Mouse (Mus musculus) liver, embryonic 12.5 days (tissue): Measurements from ENCODE around the gene Inip. TPM values are rescaled to one million over a fixed set of nuclear protein-coding genes. Genes with fewer than 3 reads are reported as not detected.

Experiments used
- ATAC-seq: fragments of 200-750 bp; cut with Nextera tagmentation; 2 replicates; pipeline ENCODE4 v1.8.0; 2017; ENCODE audit warnings: moderate number of reproducible peaks, mild to moderate bottlenecking, moderate library complexity
- H3K27ac ChIP-seq: fragments of 300-500 bp; sonication (generic); 2 replicates; pipeline ENCODE4 v1.5.1; 2016; ENCODE audit warnings: mild to moderate bottlenecking
- H3K27me3 ChIP-seq: fragments of 300-500 bp; sonication (generic); replicated peaks from 2 replicates; pipeline ENCODE4 v1.6.1; 2016; ENCODE audit warnings: mild to moderate bottlenecking, moderate library complexity
- H3K36me3 ChIP-seq: fragments of 300-500 bp; sonication (generic); 2 replicates; pipeline ENCODE4 v1.6.1; 2016; ENCODE audit warnings: mild to moderate bottlenecking, moderate library complexity
- H3K4me1 ChIP-seq: fragments of 300-500 bp; sonication (generic); 2 replicates; pipeline ENCODE4 v1.6.1; 2016
- H3K4me2 ChIP-seq: fragments of 300-500 bp; sonication (generic); 2 replicates; pipeline ENCODE4 v1.6.1; 2016; ENCODE audit warnings: mild to moderate bottlenecking, moderate library complexity
- H3K4me3 ChIP-seq: fragments of 300-500 bp; sonication (generic); 2 replicates; pipeline ENCODE4 v1.5.1; 2016; ENCODE audit warnings: mild to moderate bottlenecking, moderate library complexity
- H3K9ac ChIP-seq: fragments of 300-500 bp; sonication (generic); 2 replicates; pipeline ENCODE4 v1.6.1; 2016; ENCODE audit warnings: mild to moderate bottlenecking, moderate library complexity
- H3K9me3 ChIP-seq: fragments of 300-500 bp; sonication (generic); replicated peaks from 2 replicates; pipeline ENCODE4 v1.6.1; 2016; ENCODE audit warnings: mild to moderate bottlenecking, moderate library complexity
- WGBS: fragments of 180-500 bp; shearing (Covaris S2); methylation state at CpG from one replicate; pipeline ENCODE4 v1.1.7; 2016; ENCODE audit not compliant: insufficient replicate concordance; 5-methylcytosine and 5-hydroxymethylcytosine counted together
- polyA plus RNA-seq: library from polyadenylated mRNA; unstranded; fragments of >200 nt; fragmentation: Nextera tagmentation; extraction: Ambion mirVana; gene quantifications from 2 replicates; pipeline ENCODE4 v1.2.1, GENCODE M21; 2016

Gene Inip
- polyA plus RNA-seq, 1 experiment from 2014 or later: 35.8 TPM

GRCm38 (mm10) chr4:59764950-59765349 is 36.4 kb downstream of the Inip start:
- Histone ChIP-seq H3K27ac (no peak overlapping the region), H3K4me2 (no peak overlapping the region), H3K4me1 (peaks cover 11% of the 10 kb centered on the region), H3K9me3 (no peaks in the 10 kb centered on the region), H3K9ac (no peak overlapping the region), H3K36me3 (peaks cover 14% of the 10 kb centered on the region), H3K4me3 (no peak overlapping the region), H3K27me3 (no peaks in the 10 kb centered on the region)
- ATAC-seq: no peak
- WGBS: 60% methylated on average over 7 of the region's 7 CpGs

GRCm38 (mm10) chr4:59761365-59761729 is 40.0 kb downstream of the Inip start:
- H3K9ac ChIP-seq: no peak overlapping the region
- ATAC-seq: no peak
- H3K4me2 ChIP-seq: no peak overlapping the region
- H3K4me3 ChIP-seq: no peak overlapping the region
- no peaks in the 10 kb centered on the region for H3K27me3 ChIP-seq
- no peak overlapping the region for H3K27ac ChIP-seq
- H3K4me1 ChIP-seq: no peaks in the 10 kb centered on the region
- 59% methylated on average over 4 of the region's 4 CpGs for WGBS
- H3K36me3 ChIP-seq: no peaks in the 10 kb centered on the region
- H3K9me3 ChIP-seq: no peaks in the 10 kb centered on the region

DNA sequence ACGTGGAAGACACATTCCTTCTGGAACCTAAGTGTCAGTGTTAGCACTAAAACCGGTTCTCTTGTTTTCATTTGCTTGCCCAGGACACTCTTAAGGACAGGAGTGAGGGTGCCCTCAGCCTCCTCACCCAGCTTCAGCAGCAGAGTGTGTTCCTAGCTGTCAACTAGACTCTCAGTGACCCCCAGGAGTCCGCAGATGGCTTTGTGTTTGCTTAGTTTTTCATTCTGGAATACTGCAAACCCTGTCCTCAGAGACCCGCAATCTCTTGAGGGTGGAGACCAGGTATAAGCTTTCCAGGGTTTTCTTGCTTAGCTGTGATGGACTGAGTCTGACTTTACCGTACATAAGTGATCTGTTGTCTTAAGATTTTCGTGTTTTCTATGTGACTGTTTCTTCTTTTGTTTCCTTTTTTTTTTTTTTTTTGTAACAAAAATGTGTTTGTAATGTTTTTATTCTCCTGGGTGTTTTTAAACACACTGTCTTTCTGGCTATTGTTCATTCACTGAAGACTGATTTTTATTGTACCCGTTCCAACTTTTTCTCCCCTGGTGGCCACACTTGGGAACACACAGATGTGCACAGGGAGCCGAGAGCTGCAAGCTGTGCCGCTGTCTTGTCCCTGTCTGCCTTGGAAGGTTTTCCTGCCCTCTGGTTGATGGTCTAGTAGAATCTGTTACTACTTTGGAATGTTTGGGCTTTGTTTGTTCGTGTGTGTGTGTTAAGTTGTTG is 40.6 kb downstream of the Inip start:
- H3K27ac ChIP-seq: no peak overlapping the region
- no peaks in the 10 kb centered on the region for H3K27me3 ChIP-seq
- H3K4me1 ChIP-seq: no peaks in the 10 kb centered on the region
- H3K9me3 ChIP-seq: no peaks in the 10 kb centered on the region
- 63% methylated on average over 10 of the region's 10 CpGs for WGBS
- ATAC-seq: no peak
- no peaks in the 10 kb centered on the region for H3K36me3 ChIP-seq
- H3K4me2 ChIP-seq: no peak overlapping the region
- no peak overlapping the region for H3K4me3 ChIP-seq
- H3K9ac ChIP-seq: no peak overlapping the region

GRCm38 (mm10) chr4:59760016-59760415 is 41.4 kb downstream of the Inip start:
- ATAC-seq: no peak
- no peaks in the 10 kb centered on the region for H3K4me1 ChIP-seq
- no peaks in the 10 kb centered on the region for H3K27me3 ChIP-seq
- 60% methylated on average over 4 of the region's 4 CpGs for WGBS
- no peaks in the 10 kb centered on the region for H3K9me3 ChIP-seq
- no peak overlapping the region for H3K27ac ChIP-seq
- H3K36me3 ChIP-seq: no peaks in the 10 kb centered on the region
- no peak overlapping the region for H3K4me2 ChIP-seq
- H3K9ac ChIP-seq: no peak overlapping the region
- H3K4me3 ChIP-seq: no peak overlapping the region

GRCm38 (mm10) chr4:59757452-59758435 is 43.6 kb downstream of the Inip start:
- no peak for ATAC-seq
- H3K4me3 ChIP-seq: no peak overlapping the region
- H3K4me2 ChIP-seq: no peak overlapping the region
- no peaks in the 10 kb centered on the region for H3K4me1 ChIP-seq
- H3K9me3 ChIP-seq: no peaks in the 10 kb centered on the region
- no peak overlapping the region for H3K9ac ChIP-seq
- H3K36me3 ChIP-seq: 0 out of 2 replicates have a peak, but pooled peaks cover 2% of the 10 kb centered on the region
- no peaks in the 10 kb centered on the region for H3K27me3 ChIP-seq
- WGBS: 67% methylated on average over 12 of the region's 12 CpGs
- no peak overlapping the region for H3K27ac ChIP-seq

DNA sequence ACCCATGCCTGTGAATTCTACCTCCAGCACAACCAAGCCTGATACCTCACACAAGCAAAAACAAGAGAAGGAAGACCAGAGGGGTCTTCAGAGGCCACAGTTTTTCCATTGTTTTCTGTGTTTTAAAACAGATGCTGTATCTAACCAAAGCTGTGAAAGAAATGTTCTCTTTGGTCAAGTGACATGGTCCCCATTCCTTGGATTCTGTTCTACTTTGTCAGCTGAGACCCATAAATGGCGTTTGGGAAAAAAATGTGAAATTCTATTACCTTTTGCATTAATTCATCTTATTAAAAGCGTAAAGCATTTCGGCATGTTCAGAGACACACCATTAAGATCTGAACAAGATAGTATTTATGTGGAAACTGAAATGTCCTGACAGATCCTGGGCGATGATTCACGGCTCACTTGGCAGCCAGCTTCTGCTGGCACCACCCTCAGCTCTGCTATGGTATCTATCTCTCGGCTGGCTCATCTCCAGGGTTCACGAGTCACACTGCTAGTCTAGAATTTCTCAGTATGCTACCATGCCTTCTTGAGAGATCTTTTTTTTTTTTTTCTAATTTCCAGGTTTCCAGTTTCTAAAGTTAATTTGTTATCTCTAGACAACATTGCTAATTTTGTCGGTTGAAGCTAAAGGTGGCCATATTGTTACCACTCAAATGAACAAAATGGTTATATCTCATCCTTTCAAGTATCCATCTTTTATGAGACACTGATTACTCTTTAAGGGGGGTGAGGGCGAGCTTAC is 44.9 kb downstream of the Inip start:
- no peak overlapping the region for H3K4me2 ChIP-seq
- H3K9ac ChIP-seq: no peak overlapping the region
- ATAC-seq: no peak
- H3K4me3 ChIP-seq: no peak overlapping the region
- H3K27ac ChIP-seq: no peak overlapping the region
- no peaks in the 10 kb centered on the region for H3K27me3 ChIP-seq
- WGBS: 72% methylated on average over 9 of the region's 9 CpGs
- H3K9me3 ChIP-seq: no peaks in the 10 kb centered on the region
- H3K4me1 ChIP-seq: no peaks in the 10 kb centered on the region
- 0 out of 2 replicates have a peak, but pooled peaks cover 7% of the 10 kb centered on the region for H3K36me3 ChIP-seq

DNA sequence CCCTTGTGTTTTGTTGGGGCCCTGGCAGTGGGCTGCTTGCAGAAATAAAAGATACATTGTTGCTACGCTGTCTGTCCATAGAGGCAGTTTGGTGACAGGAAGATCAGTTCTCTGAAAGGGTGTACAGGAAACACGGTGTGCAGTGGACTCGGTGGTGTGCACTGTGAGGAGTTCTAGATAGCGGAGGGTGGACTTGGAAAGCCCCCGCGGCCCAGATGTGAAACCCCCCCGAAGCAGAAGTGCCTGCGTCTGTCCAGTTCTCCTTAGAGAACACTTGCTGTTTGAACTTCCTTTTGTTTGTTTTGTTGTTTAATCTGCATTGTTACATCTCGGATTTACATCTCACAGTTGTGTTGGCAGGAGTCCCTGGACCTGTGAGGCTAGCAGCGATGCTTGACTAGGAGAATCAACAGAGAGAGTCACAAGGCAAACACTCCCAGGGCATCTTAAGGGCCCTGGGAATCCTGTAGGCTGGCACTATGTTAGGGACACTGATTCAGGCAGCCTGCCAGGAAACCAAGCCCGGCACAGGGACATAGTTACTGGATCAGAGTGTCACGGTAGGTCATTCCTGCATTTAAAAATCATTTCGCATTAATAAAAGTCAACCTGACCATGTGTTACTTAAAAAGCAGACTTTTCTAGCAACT is 47.8 kb downstream of the Inip start:
- Histone ChIP-seq H3K27me3 (no peaks in the 10 kb centered on the region), H3K36me3 (0 out of 2 replicates have a peak, but pooled peaks cover 7% of the 10 kb centered on the region), H3K4me2 (no peak overlapping the region), H3K9ac (no peak overlapping the region), H3K9me3 (no peaks in the 10 kb centered on the region), H3K4me3 (no peak overlapping the region), H3K4me1 (no peaks in the 10 kb centered on the region), H3K27ac (no peak overlapping the region)
- WGBS: 64% methylated on average over 13 of the region's 13 CpGs
- no peak for ATAC-seq

GRCm38 (mm10) chr4:59739882-59740281 is 61.5 kb downstream of the Inip start:
- Histone ChIP-seq H3K9ac (no peak overlapping the region), H3K9me3 (0 out of 2 replicates have a peak, but pooled peaks cover 3% of the 10 kb centered on the region), H3K27ac (no peak overlapping the region), H3K36me3 (0 out of 2 replicates have a peak, but pooled peaks cover 4% of the 10 kb centered on the region), H3K4me3 (no peak overlapping the region), H3K4me2 (no peak overlapping the region), H3K4me1 (no peaks in the 10 kb centered on the region), H3K27me3 (no peaks in the 10 kb centered on the region)
- no peak for ATAC-seq
- 66% methylated on average over 2 of the region's 2 CpGs for WGBS

- no peak for ATAC-seq
Observed at GRCm38 (mm10) chr4:59739321-59739720, 62.1 kb downstream of the Inip start.

GRCm38 (mm10) chr4:59731544-59731943 is 69.8 kb downstream of the Inip start:
- Histone ChIP-seq H3K27ac (no peak overlapping the region), H3K4me2 (no peak overlapping the region), H3K9me3 (no peaks in the 10 kb centered on the region), H3K4me3 (no peak overlapping the region), H3K36me3 (no peaks in the 10 kb centered on the region), H3K27me3 (no peaks in the 10 kb centered on the region), H3K9ac (no peak overlapping the region), H3K4me1 (peaks cover 9% of the 10 kb centered on the region)
- 38% methylated on average over 7 of the region's 7 CpGs for WGBS
- peak; percentile 49 for ATAC-seq

More at GRCm38 (mm10) chr4:59739321-59739720, 62.1 kb downstream of the Inip start:
- Histone ChIP-seq H3K4me3 (no peak overlapping the region), H3K9ac (no peak overlapping the region), H3K27me3 (no peaks in the 10 kb centered on the region), H3K4me2 (no peak overlapping the region), H3K36me3 (0 out of 2 replicates have a peak, but pooled peaks cover 4% of the 10 kb centered on the region), H3K9me3 (0 out of 2 replicates have a peak, but pooled peaks cover 3% of the 10 kb centered on the region), H3K4me1 (no peaks in the 10 kb centered on the region), H3K27ac (no peak overlapping the region)
- WGBS: 85% methylated on average over 4 of the region's 4 CpGs

DNA sequence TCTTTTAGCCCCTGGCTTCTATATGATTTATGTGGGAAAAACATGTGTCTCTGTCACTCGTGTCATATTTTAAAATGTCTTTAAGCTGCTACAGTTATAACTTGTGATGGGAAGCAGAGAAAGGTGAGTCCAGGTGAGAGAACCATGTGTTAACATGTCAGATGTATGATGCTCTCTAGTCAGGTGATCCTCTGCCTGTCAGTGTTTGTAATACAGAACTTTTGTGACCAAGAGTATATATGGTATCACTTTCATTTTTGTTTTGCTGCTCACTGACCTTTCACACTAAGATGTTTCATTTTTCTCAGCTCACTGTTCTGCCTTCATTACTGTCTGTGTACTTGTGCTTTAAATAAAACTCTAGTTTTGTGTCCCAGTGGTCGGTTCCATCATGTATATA is 72.5 kb downstream of the Inip start:
- Histone ChIP-seq H3K4me1 (peaks cover 28% of the 10 kb centered on the region), H3K9ac (no peak overlapping the region), H3K27ac (no peak overlapping the region), H3K27me3 (no peaks in the 10 kb centered on the region), H3K4me2 (no peak overlapping the region), H3K4me3 (no peak overlapping the region), H3K9me3 (no peaks in the 10 kb centered on the region), H3K36me3 (no peaks in the 10 kb centered on the region)
- ATAC-seq: no peak
- 74% methylated on average over 2 of the region's 2 CpGs for WGBS
